Mouse (Mus musculus): ENCODE measurements around the gene Rccd1.

Rccd1 gene

GRCm38 (mm10) chr7:80331433-80331832 is 7.2 kb upstream of the Rccd1 start:
- no peak for TF ChIP-seq GATA4 (IDR thresholded peaks at IDR 0.05; ENCODE audit: insufficient replicate concordance, low read length)

GRCm38 (mm10) chr7:80330278-80330677 is 6.0 kb upstream of the Rccd1 start:
- no peak for TF ChIP-seq GATA4 (IDR thresholded peaks at IDR 0.05; ENCODE audit: insufficient replicate concordance, low read length)

DNA sequence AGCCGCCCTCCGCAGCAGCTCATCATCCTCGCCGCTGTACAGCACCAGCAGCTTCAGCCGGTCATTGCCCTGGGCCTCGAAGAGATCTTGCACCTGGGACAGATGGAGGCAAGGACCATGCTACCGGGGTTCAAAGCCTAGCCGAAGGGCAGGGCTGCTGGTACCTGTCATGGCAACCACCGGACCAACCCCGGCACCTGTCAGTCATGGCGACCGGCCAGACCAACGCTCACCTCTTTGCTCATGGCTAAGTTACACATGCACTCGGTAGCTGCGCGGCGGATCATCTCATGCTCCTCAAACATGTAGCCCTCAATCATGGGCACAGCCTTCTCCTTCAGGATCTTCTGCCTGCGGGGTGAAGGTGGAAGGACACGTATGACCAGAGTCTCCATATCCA is 1.8 kb upstream of the Rccd1 start:
- no peak for TF ChIP-seq GATA4 (IDR thresholded peaks at IDR 0.05; ENCODE audit: insufficient replicate concordance, low read length)

GRCm38 (mm10) chr7:80325292-80325868 is 1.1 kb upstream of the Rccd1 start:
- no peak for TF ChIP-seq GATA4 (IDR thresholded peaks at IDR 0.05; ENCODE audit: insufficient replicate concordance, low read length)

DNA sequence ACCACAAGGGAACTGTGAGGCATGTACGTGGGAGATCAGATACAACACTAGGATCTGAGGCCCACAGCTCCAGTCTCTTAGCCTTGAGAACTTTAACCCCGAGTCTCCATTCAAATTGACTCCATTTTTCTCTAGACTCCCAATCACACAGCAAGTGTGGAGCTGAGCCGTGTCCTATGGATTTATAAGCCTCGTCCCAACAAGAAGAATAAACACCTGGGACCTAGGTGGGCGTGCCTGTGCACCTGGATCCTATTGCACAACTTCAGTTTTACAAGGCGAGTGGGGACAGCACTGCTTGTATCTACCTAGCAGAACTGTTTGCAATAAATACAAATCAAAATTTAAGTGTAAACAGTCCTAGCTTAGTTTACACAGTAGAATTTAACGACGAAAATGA is 918 bp downstream of the Rccd1 start:
- TF ChIP-seq GATA4 (IDR thresholded peaks at IDR 0.05; ENCODE audit: insufficient replicate concordance, low read length), result no peak

- no peak for TF ChIP-seq GATA4 (IDR thresholded peaks at IDR 0.05; ENCODE audit: insufficient replicate concordance, low read length)
Measured at GRCm38 (mm10) chr7:80319846-80320496, 4.3 kb downstream of the Rccd1 start.

DNA sequence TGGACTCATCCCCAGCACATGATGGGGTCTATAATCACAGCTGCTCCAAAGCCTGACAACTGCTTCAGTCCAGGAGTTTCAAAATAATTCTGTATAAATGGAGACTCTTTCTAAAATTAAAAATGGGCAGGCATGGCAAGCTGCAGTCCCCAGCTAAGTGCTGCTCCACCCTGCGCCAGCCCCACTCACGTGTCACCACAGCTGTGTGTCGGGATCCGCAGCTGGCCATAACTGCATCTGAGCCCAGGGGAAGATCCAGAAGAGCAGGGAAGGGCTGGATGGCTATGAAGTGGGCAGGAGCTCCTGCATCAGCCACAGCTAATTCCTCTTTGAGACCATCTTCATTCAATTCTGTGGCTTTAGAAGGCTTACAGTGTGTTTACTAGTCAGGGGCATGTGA is 5.6 kb downstream of the Rccd1 start:
- no peak for TF ChIP-seq GATA4 (IDR thresholded peaks at IDR 0.05; ENCODE audit: insufficient replicate concordance, low read length)

DNA sequence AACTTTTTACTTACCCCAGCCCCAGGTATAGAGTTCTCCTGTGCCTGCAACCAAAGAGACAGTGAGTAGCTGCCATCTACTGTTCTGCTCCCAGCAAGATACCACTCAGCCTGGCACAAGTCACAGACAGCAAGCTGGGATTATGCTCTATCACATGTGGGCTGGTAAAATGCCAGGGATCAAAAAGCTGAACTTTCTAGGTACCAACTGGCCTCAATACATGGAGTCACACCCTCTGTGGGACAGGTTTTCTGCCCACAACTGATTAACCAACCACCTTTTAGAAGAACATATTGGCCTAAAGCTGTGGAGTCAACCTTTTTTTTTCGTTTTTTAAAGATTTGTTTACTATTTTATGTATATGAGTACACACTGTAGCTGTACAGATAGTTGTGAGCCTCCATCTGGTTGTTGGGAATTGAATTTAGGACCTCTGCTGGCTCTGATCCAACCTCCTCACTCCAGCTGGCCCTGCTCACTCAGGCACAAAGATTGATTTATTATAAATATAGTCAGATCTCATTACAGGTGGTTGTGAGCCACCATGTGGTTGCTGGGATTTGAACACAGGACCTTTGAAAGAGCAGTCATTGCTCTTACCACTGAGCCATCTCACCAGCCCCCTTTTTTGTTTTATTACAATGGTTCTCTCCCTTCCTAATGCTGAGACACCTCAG is 6.7 kb downstream of the Rccd1 start:
- TF ChIP-seq GATA4 (IDR thresholded peaks at IDR 0.05; ENCODE audit: insufficient replicate concordance, low read length), result no peak

- no peak for TF ChIP-seq GATA4 (IDR thresholded peaks at IDR 0.05; ENCODE audit: insufficient replicate concordance, low read length)
Measured at GRCm38 (mm10) chr7:80315733-80316132, 8.5 kb downstream of the Rccd1 start.

DNA sequence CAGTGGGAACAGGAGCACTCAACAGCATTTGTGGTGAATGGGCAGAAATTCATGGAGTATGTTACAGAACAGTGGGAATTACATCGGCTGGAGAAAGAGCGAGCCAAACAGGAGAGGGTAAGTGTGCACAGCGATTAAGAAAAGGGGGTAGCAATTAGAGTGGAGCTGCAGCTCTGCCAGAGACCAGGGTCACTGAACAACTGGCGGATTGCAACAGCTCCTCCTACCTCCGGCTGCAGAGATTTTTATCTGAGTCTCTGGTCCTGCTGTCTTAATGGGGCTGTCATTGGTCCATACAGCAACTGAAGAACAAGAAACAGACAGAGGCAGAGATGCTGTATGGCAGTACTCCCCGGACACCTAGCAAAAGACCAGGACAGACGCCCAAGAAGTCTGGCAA is 13.5 kb downstream of the Rccd1 start:
- TF ChIP-seq GATA4 (IDR thresholded peaks at IDR 0.05; ENCODE audit: insufficient replicate concordance, low read length), result no peak

DNA sequence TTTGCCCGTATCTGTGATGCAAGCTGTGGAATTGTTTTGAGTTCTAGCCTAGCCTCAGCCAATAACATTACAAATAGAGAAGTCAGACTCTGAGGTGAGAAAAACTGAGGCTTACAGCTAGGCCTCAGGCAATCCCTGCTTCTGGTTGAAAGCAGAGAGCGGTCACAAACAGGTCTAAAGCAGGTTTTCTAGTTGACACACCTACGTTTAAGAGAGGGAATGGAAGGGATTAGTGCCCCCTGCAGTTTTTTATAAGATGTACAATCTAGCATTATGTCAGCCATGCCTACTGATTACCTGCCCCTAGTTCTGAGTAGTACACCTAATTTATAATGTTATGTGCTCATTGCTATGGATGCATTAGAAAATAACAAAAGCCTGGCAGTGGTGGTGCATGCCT is 16.5 kb downstream of the Rccd1 start:
- no peak for TF ChIP-seq GATA4 (IDR thresholded peaks at IDR 0.05; ENCODE audit: insufficient replicate concordance, low read length)

GRCm38 (mm10) chr7:80301522-80301921 is 22.7 kb downstream of the Rccd1 start:
- TF ChIP-seq GATA4 (IDR thresholded peaks at IDR 0.05; ENCODE audit: insufficient replicate concordance, low read length), result no peak

GRCm38 (mm10) chr7:80299568-80299967 is 24.7 kb downstream of the Rccd1 start:
- TF ChIP-seq GATA4 (IDR thresholded peaks at IDR 0.05; ENCODE audit: insufficient replicate concordance, low read length), result no peak

DNA sequence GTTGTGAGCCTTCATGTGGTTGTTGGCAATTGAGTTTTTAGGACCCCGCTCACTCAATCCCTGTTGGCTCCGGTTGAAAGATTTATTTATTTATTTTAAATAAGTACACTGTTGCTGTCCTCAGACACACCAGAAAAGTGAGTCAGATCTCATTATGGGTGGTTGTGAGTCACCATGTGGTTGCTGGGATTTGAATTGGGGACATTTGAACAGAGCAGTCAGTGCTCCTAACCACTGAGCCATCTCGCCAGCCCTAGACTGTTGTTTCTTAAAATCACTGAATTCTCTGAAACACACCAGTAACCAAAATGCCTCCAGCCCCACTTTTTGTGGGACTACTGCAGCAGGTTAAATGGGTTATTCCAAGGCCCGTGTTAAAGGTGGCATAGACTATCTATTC is 25.5 kb downstream of the Rccd1 start:
- no peak for TF ChIP-seq GATA4 (IDR thresholded peaks at IDR 0.05; ENCODE audit: insufficient replicate concordance, low read length)

- TF ChIP-seq GATA4 (IDR thresholded peaks at IDR 0.05; ENCODE audit: insufficient replicate concordance, low read length), result no peak
Measured at GRCm38 (mm10) chr7:80297041-80297440, 27.2 kb downstream of the Rccd1 start.

- TF ChIP-seq GATA4 (IDR thresholded peaks at IDR 0.05; ENCODE audit: insufficient replicate concordance, low read length), result no peak
Measured at GRCm38 (mm10) chr7:80296462-80296861, 27.8 kb downstream of the Rccd1 start.

Data from liver, adult (tissue).